Mouse (Mus musculus) forebrain, embryonic 11.5 days (tissue): ENCODE results near the gene Ush1c. TPM values are rescaled to one million over a fixed set of nuclear protein-coding genes. Genes with fewer than 3 reads are reported as not detected.

Experiments used
- ATAC-seq: fragments of 200-750 bp; cut with Nextera tagmentation; replicated peaks from 2 replicates; pipeline ENCODE4 v1.8.0; 2017; ENCODE audit warnings: moderate TSS enrichment; ENCODE audit not compliant: low FRiP score
- DNase-seq: peaks from one replicate; pipeline ENCODE4 v3.0.0-alpha.2; 2017; ENCODE audit warnings: low spot score
- H3K27ac ChIP-seq: fragments of 300-500 bp; sonication (generic); 2 replicates; pipeline ENCODE4 v1.5.1; 2014; ENCODE audit warnings: low read depth, low read length
- H3K27me3 ChIP-seq: fragments of 300-500 bp; sonication (generic); 2 replicates; pipeline ENCODE4 v1.6.1; 2014; ENCODE audit warnings: mild to moderate bottlenecking, low read length, mixed read lengths; ENCODE audit not compliant: control insufficient read depth, insufficient read depth
- H3K36me3 ChIP-seq: fragments of 300-500 bp; sonication (generic); 2 replicates; pipeline ENCODE4 v1.6.1; 2014; ENCODE audit warnings: mild to moderate bottlenecking, low read length, moderate library complexity, mixed read lengths; ENCODE audit not compliant: control insufficient read depth, insufficient read depth
- H3K4me1 ChIP-seq: fragments of 300-500 bp; sonication (generic); replicated peaks from 2 replicates; pipeline ENCODE4 v1.6.1; 2014; ENCODE audit warnings: low read length, mixed read lengths; ENCODE audit not compliant: control insufficient read depth, insufficient read depth
- H3K4me2 ChIP-seq: fragments of 300-500 bp; sonication (generic); 2 replicates; pipeline ENCODE4 v1.6.1; 2014; ENCODE audit warnings: low read depth, mild to moderate bottlenecking, low read length, moderate library complexity, mixed read lengths; ENCODE audit not compliant: severe bottlenecking
- H3K4me3 ChIP-seq: fragments of 300-500 bp; sonication (generic); 2 replicates; pipeline ENCODE4 v1.5.1; 2014; ENCODE audit warnings: low read depth, low read length
- H3K9ac ChIP-seq: fragments of 300-500 bp; sonication (generic); 2 replicates; pipeline ENCODE4 v1.6.1; 2014; ENCODE audit warnings: low read length
- H3K9me3 ChIP-seq: fragments of 300-500 bp; sonication (generic); 2 replicates; pipeline ENCODE4 v1.6.1; 2016; ENCODE audit warnings: low read length, mixed read lengths; ENCODE audit not compliant: control insufficient read depth
- WGBS: fragments of 180-500 bp; shearing (Covaris S2); extraction: QIAGEN DNeasy Blood & Tissue Kit; methylation state at CpG from one replicate; pipeline ENCODE4 v1.1.7; 2014; 5-methylcytosine and 5-hydroxymethylcytosine counted together
- polyA plus RNA-seq: library from polyadenylated mRNA; unstranded; fragments of >200 nt; fragmentation: Nextera tagmentation; extraction: Ambion mirVana; gene quantifications from 2 replicates; pipeline ENCODE4 v1.2.1, GENCODE M21; 2014

The Ush1c gene
- polyA plus RNA-seq, 1 experiment from 2014 or later = 4.7 TPM

DNA sequence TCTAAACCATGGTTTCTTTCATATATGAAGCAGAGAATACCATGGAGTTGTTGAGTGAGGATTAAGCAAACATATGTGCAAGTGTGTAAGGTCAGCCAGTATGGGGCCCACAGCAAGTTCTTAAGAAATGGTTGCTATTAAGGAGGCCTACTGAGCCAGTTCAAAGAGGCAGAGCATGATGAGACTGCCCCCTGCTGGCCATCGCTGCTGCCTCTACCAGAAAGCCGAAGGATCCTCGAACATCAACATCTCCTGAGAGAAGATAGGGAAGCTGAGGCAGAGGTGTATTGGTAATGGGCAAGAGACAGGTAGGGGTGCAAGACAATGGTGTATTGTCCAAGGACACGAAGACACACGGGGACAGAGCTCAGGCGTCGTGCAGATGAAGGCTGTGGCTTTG is 12.1 kb downstream of the Ush1c start:
- Histone ChIP-seq H3K27ac (no peak overlapping the region), H3K9ac (no peak overlapping the region), H3K4me3 (no peak overlapping the region), H3K27me3 (no peaks in the 10 kb centered on the region), H3K36me3 (no peaks in the 10 kb centered on the region), H3K4me2 (no peak overlapping the region), H3K4me1 (no peaks in the 10 kb centered on the region; the same call in 1 of the 2 replicates), H3K9me3 (no peaks in the 10 kb centered on the region)
- 29% methylated on average over 7 of the region's 7 CpGs for WGBS
- ATAC-seq (no peak), DNase-seq (peak; percentile 82)

DNA sequence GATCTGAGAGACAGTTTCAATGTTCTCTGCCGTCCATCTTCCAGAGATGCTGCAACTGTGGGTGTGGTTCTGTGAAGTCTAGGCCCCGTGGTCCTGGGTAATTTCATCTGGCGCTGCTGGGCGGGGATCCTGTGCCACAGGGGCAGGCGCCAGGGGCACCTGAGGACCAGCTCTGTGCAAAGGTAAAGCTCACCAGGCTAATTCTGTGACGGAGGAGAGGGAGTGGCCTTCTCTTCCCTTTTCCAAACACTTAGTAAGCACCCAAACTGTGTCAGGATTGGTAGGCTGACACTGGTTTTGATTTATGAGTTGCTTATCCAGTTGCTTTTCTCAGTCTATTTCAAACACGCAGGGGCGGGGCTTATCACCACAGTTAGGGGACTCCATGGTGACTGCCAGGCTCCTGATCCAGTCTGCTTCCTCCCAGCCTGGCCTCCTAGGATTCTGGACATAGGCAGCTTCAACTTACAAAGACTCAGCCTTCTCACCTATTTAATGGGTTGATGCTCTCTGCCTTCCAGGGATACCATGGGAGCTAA is 17.6 kb downstream of the Ush1c start:
- H3K36me3 ChIP-seq = no peaks in the 10 kb centered on the region
- no peaks in the 10 kb centered on the region for H3K27me3 ChIP-seq
- no peaks in the 10 kb centered on the region for H3K9me3 ChIP-seq
- H3K4me3 ChIP-seq = no peak overlapping the region
- DNase-seq (no peak), ATAC-seq (no peak)
- H3K27ac ChIP-seq = no peak overlapping the region
- no peak overlapping the region for H3K9ac ChIP-seq
- peaks cover 2% of the 10 kb centered on the region; the same call in 1 of the 2 replicates for H3K4me1 ChIP-seq
- WGBS = 73% methylated on average over 8 of the region's 8 CpGs
- no peak overlapping the region for H3K4me2 ChIP-seq

DNA sequence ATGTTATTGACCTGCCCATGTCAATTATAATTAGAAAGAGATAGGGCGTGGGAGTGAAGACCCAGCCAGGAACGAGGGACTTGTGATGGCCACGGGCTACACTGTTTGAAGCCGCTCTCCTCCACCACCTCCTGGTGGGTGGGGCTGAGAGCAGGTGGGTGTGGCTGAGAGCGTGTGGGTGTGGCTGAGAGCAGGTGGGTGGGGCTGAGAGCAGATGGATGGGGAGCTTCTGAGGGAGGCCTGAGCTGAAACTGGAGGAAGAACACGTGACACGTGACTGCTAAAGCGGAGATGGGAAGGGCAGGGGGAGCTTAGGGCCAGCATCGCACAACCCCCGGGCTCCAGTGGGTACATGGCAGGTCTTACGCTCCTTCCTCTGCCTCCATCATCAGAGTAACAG is 19.9 kb downstream of the Ush1c start:
- H3K36me3 ChIP-seq = no peaks in the 10 kb centered on the region
- H3K27me3 ChIP-seq = no peaks in the 10 kb centered on the region
- WGBS = 8% methylated on average over 11 of the region's 11 CpGs
- no peak overlapping the region for H3K4me2 ChIP-seq
- ATAC-seq = peak; percentile 80
- peaks cover 2% of the 10 kb centered on the region; the same call in 1 of the 2 replicates for H3K4me1 ChIP-seq
- no peak overlapping the region for H3K9ac ChIP-seq
- no peaks in the 10 kb centered on the region for H3K9me3 ChIP-seq
- H3K4me3 ChIP-seq = no peak overlapping the region
- peak; percentile 79 for DNase-seq
- no peak overlapping the region for H3K27ac ChIP-seq

DNA sequence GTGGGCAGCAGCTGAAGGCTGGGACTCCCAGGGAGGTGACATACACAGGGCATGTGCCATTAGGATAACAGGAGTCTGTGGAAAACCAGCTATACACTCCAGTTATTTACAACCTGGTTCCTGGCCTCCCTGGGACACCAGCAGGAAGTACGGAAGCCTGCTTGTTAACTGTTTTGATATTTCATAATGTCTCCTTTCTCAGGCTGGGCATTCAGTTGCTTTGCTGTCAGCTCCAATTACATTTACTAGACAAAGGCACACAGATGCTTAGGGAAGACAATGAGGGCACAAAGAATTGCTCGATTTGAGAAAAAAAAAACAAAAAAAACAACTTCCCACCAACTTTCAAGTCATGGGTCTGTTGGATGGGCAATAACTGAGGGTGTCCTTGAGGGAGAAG is 21.8 kb downstream of the Ush1c start:
- Histone ChIP-seq H3K4me2 (no peak overlapping the region), H3K36me3 (no peaks in the 10 kb centered on the region), H3K27ac (no peak overlapping the region), H3K27me3 (no peaks in the 10 kb centered on the region), H3K4me3 (no peak overlapping the region), H3K9me3 (no peaks in the 10 kb centered on the region), H3K9ac (no peak overlapping the region), H3K4me1 (peaks cover 2% of the 10 kb centered on the region; the same call in 1 of the 2 replicates)
- ATAC-seq (no peak), DNase-seq (no peak)
- 63% methylated on average over 2 of the region's 2 CpGs for WGBS

DNA sequence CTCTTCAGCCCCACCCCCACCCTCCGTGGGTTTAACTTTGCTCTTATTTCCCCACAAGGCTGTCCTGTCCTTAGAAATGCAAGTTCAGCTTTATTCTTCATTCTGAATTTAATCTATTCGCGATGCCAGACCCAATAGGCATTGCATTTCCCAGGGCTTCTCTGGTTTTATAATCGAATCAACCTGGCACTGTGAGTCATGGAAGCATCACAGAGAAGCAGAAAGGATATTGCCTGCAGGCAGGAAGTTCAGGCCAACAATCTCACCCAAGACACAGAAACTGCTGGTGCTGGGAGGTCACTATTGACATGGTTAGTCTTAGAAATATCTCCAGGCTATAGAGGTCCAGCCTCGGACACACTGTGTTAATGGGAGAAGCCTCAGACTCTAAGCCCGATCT is 28.0 kb downstream of the Ush1c start:
- no peak for DNase-seq
- 88% methylated on average over 6 of the region's 6 CpGs for WGBS
- no peaks in the 10 kb centered on the region for H3K9me3 ChIP-seq
- ATAC-seq = no peak
- H3K9ac ChIP-seq = no peak overlapping the region
- H3K27me3 ChIP-seq = no peaks in the 10 kb centered on the region
- H3K4me2 ChIP-seq = no peak overlapping the region
- H3K27ac ChIP-seq = no peak overlapping the region
- no peak overlapping the region for H3K4me3 ChIP-seq
- no peaks in the 10 kb centered on the region for H3K4me1 ChIP-seq
- H3K36me3 ChIP-seq = no peaks in the 10 kb centered on the region

DNA sequence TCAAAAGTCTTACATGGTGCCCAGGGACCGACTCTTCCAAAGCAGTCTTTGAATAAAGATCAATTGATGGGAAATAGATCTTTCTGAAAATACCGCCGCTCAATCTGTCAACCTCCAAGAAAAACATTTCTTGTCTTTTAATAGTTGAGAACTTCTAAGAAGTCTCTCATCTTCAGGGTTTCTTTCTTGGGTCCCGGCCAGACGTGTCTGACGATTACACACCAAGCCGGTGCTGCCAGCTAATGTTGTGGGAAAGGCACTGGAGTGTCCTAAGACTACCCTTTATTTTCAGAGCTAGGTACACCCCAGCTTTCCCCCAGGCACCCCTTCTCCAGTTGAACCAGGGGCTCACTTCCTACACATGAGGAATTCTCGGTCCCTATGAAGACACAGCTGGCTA is 30.2 kb downstream of the Ush1c start:
- no peak for ATAC-seq
- no peaks in the 10 kb centered on the region for H3K9me3 ChIP-seq

DNA sequence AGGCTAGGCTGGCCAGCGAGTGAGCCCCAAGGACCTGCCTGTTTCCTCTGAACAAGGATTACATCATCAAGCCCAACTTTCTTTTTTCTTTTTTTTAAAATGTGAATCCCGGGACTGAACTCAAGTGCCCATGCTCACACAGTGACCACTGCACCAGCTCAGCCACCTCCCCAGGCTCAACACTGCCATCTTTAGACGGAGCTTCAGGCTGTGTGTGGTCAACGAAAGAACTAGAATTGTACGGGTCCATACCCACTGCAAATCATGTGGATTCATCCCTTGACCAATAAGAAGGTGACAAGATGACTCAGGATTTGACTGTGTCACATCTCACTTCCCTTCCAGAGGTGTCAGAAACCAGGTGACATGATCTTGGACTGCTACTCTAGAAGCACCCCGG is 33.5 kb downstream of the Ush1c start:
- H3K4me3 ChIP-seq = no peak overlapping the region
- H3K9me3 ChIP-seq = no peaks in the 10 kb centered on the region
- H3K27me3 ChIP-seq = no peaks in the 10 kb centered on the region
- no peak for ATAC-seq
- H3K36me3 ChIP-seq = no peaks in the 10 kb centered on the region
- H3K4me2 ChIP-seq = no peak overlapping the region
- DNase-seq = no peak
- WGBS = 72% methylated on average over 6 of the region's 6 CpGs
- peaks cover 3% of the 10 kb centered on the region; the same call in 1 of the 2 replicates for H3K4me1 ChIP-seq
- no peak overlapping the region for H3K27ac ChIP-seq
- H3K9ac ChIP-seq = no peak overlapping the region

More for the DNA sequence above, 30.2 kb downstream of the Ush1c start:
- DNase-seq = no peak
- no peaks in the 10 kb centered on the region for H3K27me3 ChIP-seq
- no peaks in the 10 kb centered on the region for H3K36me3 ChIP-seq
- no peaks in the 10 kb centered on the region for H3K4me1 ChIP-seq
- H3K4me3 ChIP-seq = no peak overlapping the region
- no peak overlapping the region for H3K4me2 ChIP-seq
- 89% methylated on average over 8 of the region's 8 CpGs for WGBS
- H3K9ac ChIP-seq = no peak overlapping the region
- H3K27ac ChIP-seq = no peak overlapping the region

DNA sequence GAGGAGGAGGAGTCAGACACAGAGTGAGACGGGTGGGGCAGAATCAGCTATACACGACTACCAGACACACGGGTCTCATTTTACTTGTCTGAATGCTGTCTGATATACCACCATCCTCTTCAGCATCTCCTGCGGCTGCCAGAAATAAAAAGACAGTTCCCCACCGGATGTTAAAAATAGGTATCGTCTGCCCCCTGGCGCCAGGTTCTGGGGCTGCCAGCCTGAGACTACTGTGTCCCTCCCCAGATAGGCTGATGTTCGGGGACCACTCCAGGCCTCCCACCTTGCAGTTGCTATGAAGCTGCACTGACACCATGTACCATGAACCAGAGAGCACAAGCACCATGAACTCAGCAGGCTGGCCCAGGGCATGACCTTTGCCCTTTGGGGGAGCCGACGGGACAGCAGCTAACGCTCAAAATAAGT is 34.2 kb downstream of the Ush1c start:
- Histone ChIP-seq H3K4me2 (no peak overlapping the region), H3K4me3 (no peak overlapping the region), H3K36me3 (no peaks in the 10 kb centered on the region), H3K27ac (no peak overlapping the region), H3K4me1 (peaks cover 3% of the 10 kb centered on the region; the same call in 1 of the 2 replicates), H3K9me3 (no peaks in the 10 kb centered on the region), H3K27me3 (no peaks in the 10 kb centered on the region), H3K9ac (no peak overlapping the region)
- ATAC-seq = no peak
- whole genome bisulfite sequencing = 47% methylated on average over 11 of the region's 11 CpGs
- peak; percentile 72 for DNase-seq

DNA sequence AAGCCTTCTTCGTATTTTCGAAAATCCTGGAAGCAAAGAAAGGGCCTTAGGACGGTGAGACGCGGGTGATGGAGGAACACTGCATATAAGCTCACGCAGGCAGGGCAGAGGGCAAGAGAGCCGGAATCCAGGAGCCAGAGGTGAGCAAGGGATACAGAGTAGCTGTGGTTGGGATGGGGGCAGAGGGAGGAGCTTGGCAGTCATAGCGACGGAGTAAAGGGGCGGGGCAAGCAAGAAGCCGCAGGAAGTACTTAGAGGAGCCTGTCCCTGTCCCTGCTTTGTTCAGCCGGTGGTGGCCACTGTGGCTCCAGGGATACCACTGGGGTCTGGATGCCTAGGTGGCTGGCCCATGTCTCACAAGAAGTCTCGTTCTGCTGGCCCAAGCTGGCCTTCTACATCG is 36.7 kb downstream of the Ush1c start:
- no peaks in the 10 kb centered on the region for H3K27me3 ChIP-seq
- WGBS = 12% methylated on average over 14 of the region's 14 CpGs
- no peak overlapping the region for H3K4me3 ChIP-seq
- H3K4me1 ChIP-seq = peaks cover 3% of the 10 kb centered on the region; the same call in 1 of the 2 replicates
- peak overlapping the region; percentile 44; the same call in 1 of the 2 replicates for H3K9ac ChIP-seq
- H3K36me3 ChIP-seq = no peaks in the 10 kb centered on the region
- DNase-seq (peak; percentile 75), ATAC-seq (peak; percentile 75)
- H3K27ac ChIP-seq = no peak overlapping the region
- H3K9me3 ChIP-seq = no peaks in the 10 kb centered on the region
- peak overlapping the region; percentile 13; the same call in 1 of the 2 replicates for H3K4me2 ChIP-seq
